Mouse (Mus musculus): ENCODE measurements at regions not wholly inside any gene's neighbourhood (a gene's known extent, or its start where the extent isn't known, plus 50 kb on each side); places are given as distances from the start of the nearest gene placed in this dataset. TPM values are rescaled to one million over a fixed set of nuclear protein-coding genes. Genes with fewer than 3 reads are reported as not detected.

- Histone ChIP-seq H3K4me2 (ENCODE audit: low read depth, low read length) (no peak overlapping the region), H3K36me3 (ENCODE audit: control insufficient read depth, insufficient read depth, low read length) (no peaks in the 10 kb centered on the region), H3K4me3 (ENCODE audit: low read depth, low read length) (no peak overlapping the region), H3K27me3 (ENCODE audit: control insufficient read depth, insufficient read depth, low read length) (no peaks in the 10 kb centered on the region), H3K9me3 (ENCODE audit: control insufficient read depth, low read length) (no peaks in the 10 kb centered on the region), H3K4me1 (ENCODE audit: control insufficient read depth, insufficient read depth, low read length) (no peaks in the 10 kb centered on the region), H3K9ac (replicated peaks; ENCODE audit: low read depth, low read length) (no peak overlapping the region), H3K27ac (ENCODE audit: low read depth, low read length) (no peak overlapping the region)
- no peak for ATAC-seq (ENCODE audit: low read depth)
- 83% methylated on average over 2 of the region's 2 CpGs for WGBS
Observed at GRCm38 (mm10) chr3:6204656-6205055, 415.6 kb downstream of the 1700008P02Rik start.

DNA sequence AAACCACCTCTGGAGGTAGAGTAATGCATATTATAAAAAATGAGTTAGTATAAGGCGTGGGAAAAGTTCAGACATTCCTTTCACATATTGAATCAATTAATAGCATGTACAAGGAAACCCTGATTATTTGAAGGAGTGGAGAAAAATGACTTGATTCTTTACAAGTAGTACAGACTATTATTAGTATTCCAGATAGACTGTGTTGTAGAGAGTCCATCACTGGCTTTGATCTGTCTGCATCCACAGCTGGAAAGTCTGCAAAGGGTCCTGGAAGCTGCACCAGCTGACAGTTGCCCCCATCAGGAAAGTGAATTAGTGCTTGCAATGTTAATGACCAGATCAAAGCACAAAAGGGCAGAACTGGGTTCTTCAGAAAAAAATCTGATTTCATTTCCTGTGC, 391.6 kb downstream of the 1700008P02Rik start:
- Histone ChIP-seq H3K9me3 (ENCODE audit: control insufficient read depth, low read length) (no peaks in the 10 kb centered on the region), H3K27me3 (ENCODE audit: control insufficient read depth, insufficient read depth, low read length) (no peaks in the 10 kb centered on the region), H3K27ac (ENCODE audit: low read depth, low read length) (no peak overlapping the region), H3K4me2 (ENCODE audit: low read depth, low read length) (no peak overlapping the region), H3K4me1 (ENCODE audit: control insufficient read depth, insufficient read depth, low read length) (no peaks in the 10 kb centered on the region), H3K4me3 (ENCODE audit: low read depth, low read length) (no peak overlapping the region), H3K9ac (replicated peaks; ENCODE audit: low read depth, low read length) (no peak overlapping the region), H3K36me3 (ENCODE audit: control insufficient read depth, insufficient read depth, low read length) (no peaks in the 10 kb centered on the region)
- no peak for ATAC-seq (ENCODE audit: low read depth)
- WGBS, result 84% methylated on average over 1 of the region's 1 CpGs

Small RNAs in the stretch of these regions (microRNA-seq; reads per million reads assigned to microRNA genes)
- not detected for gene Gm25144
- gene Gm25352, result not detected
